Mouse (Mus musculus) adrenal gland (tissue): ENCODE data around the gene Syt10.
"Not testable (repeated sequence)": the region's sequence is repeated elsewhere in the genome, so short reads cannot be mapped to it uniquely, and the experiment has no call there.

ENCODE experiments used
- intact Hi-C: fragments of 180-260 bp; cut with DNase I; formaldehyde crosslinking; loops from one replicate; pipeline ENCODE4 v1.15.1; 2025
- long read RNA-seq, 2 experiments: library from polyadenylated mRNA; unstranded; transcript quantifications; one replicate each; pipeline ENCODE4 v2.0.0; 2020; ENCODE audit warnings: borderline replicate concordance in 1 of 2; ENCODE audit not compliant: insufficient replicate concordance in 1 of 2
- microRNA-seq, 2 experiments: library from miRNA; unstranded; fragments of <30 nt; microRNA quantifications; one replicate each; pipeline ENCODE4; 2019

The Syt10 gene
- long read RNA-seq, experiment 1, partial matches to known transcripts = 1 of 1 reads
- long read RNA-seq, experiment 1, other reads (novel, unspliced or antisense) = 0 of 1 reads
- long read RNA-seq, experiment 2 = 0 reads

GRCm38 (mm10) chr15:89841364-89842017, at the start of gene Syt10:
Gene Syt10, minus strand, starts transcription at chr15:89841860.
- intact Hi-C loops = no loop called here

GRCm38 (mm10) chr15:89883799-89884198, 42.1 kb upstream of the Syt10 start:
- intact Hi-C loops = no loop called here

- intact Hi-C loops = no loop called here
Observed at GRCm38 (mm10) chr15:89878981-89879380, 37.3 kb upstream of the Syt10 start.

GRCm38 (mm10) chr15:89816098-89816497, 25.6 kb downstream of the Syt10 start:
- intact Hi-C loops = no loop called here

GRCm38 (mm10) chr15:89804478-89804877, 37.2 kb downstream of the Syt10 start:
- intact Hi-C loops = no loop called here

- intact Hi-C loops = no loop called here
Observed at GRCm38 (mm10) chr15:89779928-89780327, 61.7 kb downstream of the Syt10 start.

GRCm38 (mm10) chr15:89766016-89766415, 75.6 kb downstream of the Syt10 start:
- intact Hi-C loops = not testable (repeated sequence)

- intact Hi-C loops = loop anchor here (10.0 kb wide), 1 partner anchor 481 kb away; no protein-coding TSS in a partner anchor
Observed at GRCm38 (mm10) chr15:89733611-89734010, 108.0 kb downstream of the Syt10 start.

Small RNA genes lying within 50 kb of the gene (microRNA-seq; reads per million reads assigned to microRNA genes)
- gene Gm24643 = 0 reads per million in 2 experiments
